Mouse (Mus musculus): ENCODE measurements at regions not wholly inside any gene's neighbourhood (a gene's known extent, or its start where the extent isn't known, plus 50 kb on each side); places are given as distances from the start of the nearest gene placed in this dataset.

DNA sequence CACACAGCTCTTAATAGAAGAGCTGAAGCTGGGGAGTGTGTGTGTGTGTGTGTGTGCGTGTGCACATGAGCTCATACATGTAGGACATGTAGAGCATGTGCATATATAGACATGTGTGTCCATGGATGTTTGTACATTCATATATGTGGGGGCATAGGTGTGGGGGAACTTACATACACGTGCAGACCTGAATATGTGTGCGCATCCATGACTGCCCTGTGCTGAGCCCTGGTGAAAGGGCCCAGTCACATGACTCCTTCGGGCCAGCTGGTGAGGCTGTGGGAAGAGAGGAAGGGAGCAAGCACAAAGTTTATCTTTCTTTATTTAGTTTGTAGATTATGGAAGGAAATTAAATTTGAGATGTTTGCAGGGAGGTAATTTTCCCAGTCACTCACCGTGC is 378.3 kb downstream of the Ptpru start:
- Histone ChIP-seq H3K4me1 (peaks cover 15% of the 10 kb centered on the region), H3K36me3 (replicated peaks) (no peaks in the 10 kb centered on the region), H3K9ac (no peak overlapping the region), H3K27ac (no peak overlapping the region), H3K9me3 (no peaks in the 10 kb centered on the region), H3K4me2 (no peak overlapping the region), H3K27me3 (replicated peaks) (no peaks in the 10 kb centered on the region), H3K4me3 (no peak overlapping the region)
- WGBS: 84% methylated on average over 5 of the region's 5 CpGs
- no peak for ATAC-seq (replicated peaks)

DNA sequence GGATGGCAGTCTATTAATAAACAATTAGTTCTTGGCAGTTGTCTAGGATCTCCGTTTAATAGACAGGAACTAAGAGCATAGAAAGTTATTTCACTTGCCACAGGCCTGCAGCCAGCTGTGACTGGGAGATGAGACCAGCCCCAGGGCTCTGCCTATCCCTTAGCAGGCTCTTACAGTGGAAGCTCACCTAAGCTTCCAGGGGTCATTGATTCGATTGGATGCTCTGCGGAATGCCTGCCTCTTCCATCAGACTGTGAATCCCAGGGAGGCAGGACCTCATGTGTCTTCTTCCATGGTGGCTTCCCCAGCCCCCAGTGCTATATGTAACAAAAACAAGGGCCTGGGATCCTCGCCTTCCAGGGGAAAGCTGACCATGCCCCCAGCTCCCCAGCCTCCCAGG is 376.8 kb downstream of the Ptpru start:
- H3K9ac ChIP-seq: no peak overlapping the region
- 53% methylated on average over 4 of the region's 4 CpGs for WGBS
- no peak overlapping the region for H3K27ac ChIP-seq
- peaks cover 15% of the 10 kb centered on the region for H3K4me1 ChIP-seq
- no peak overlapping the region for H3K4me3 ChIP-seq
- no peak overlapping the region for H3K4me2 ChIP-seq
- 0 out of 2 replicates have a peak, but pooled peaks cover 5% of the 10 kb centered on the region for H3K9me3 ChIP-seq
- ATAC-seq (replicated peaks): no peak
- H3K27me3 ChIP-seq (replicated peaks): no peaks in the 10 kb centered on the region
- H3K36me3 ChIP-seq (replicated peaks): no peaks in the 10 kb centered on the region

- no peaks in the 10 kb centered on the region for H3K36me3 ChIP-seq (replicated peaks)
- H3K4me2 ChIP-seq: no peak overlapping the region
- H3K9me3 ChIP-seq: 0 out of 2 replicates have a peak, but pooled peaks cover 5% of the 10 kb centered on the region
- no peak for ATAC-seq (replicated peaks)
- no peak overlapping the region for H3K9ac ChIP-seq
- peaks cover 15% of the 10 kb centered on the region for H3K4me1 ChIP-seq
- H3K4me3 ChIP-seq: no peak overlapping the region
- H3K27me3 ChIP-seq (replicated peaks): no peaks in the 10 kb centered on the region
- H3K27ac ChIP-seq: no peak overlapping the region
- 36% methylated on average over 7 of the region's 7 CpGs for WGBS
Measured at GRCm38 (mm10) chr4:131461728-131462127, 376.4 kb downstream of the Ptpru start.

GRCm38 (mm10) chr4:131475023-131475422 is 363.1 kb downstream of the Ptpru start:
- H3K4me2 ChIP-seq: no peak overlapping the region
- H3K9ac ChIP-seq: no peak overlapping the region
- H3K4me1 ChIP-seq: 0 out of 2 replicates have a peak, but pooled peaks cover 3% of the 10 kb centered on the region
- H3K27me3 ChIP-seq (replicated peaks): no peaks in the 10 kb centered on the region
- WGBS: 67% methylated on average over 6 of the region's 6 CpGs
- H3K9me3 ChIP-seq: no peaks in the 10 kb centered on the region
- H3K27ac ChIP-seq: no peak overlapping the region
- ATAC-seq (replicated peaks): no peak
- H3K36me3 ChIP-seq (replicated peaks): no peaks in the 10 kb centered on the region
- H3K4me3 ChIP-seq: no peak overlapping the region

GRCm38 (mm10) chr4:131478923-131479322 is 359.2 kb downstream of the Ptpru start:
- 66% methylated on average over 9 of the region's 9 CpGs for WGBS
- no peak for ATAC-seq (replicated peaks)
- Histone ChIP-seq H3K27me3 (replicated peaks) (no peaks in the 10 kb centered on the region), H3K9ac (no peak overlapping the region), H3K36me3 (replicated peaks) (no peaks in the 10 kb centered on the region), H3K4me2 (no peak overlapping the region), H3K4me1 (peaks cover 12% of the 10 kb centered on the region), H3K27ac (no peak overlapping the region), H3K9me3 (no peaks in the 10 kb centered on the region), H3K4me3 (no peak overlapping the region)

DNA sequence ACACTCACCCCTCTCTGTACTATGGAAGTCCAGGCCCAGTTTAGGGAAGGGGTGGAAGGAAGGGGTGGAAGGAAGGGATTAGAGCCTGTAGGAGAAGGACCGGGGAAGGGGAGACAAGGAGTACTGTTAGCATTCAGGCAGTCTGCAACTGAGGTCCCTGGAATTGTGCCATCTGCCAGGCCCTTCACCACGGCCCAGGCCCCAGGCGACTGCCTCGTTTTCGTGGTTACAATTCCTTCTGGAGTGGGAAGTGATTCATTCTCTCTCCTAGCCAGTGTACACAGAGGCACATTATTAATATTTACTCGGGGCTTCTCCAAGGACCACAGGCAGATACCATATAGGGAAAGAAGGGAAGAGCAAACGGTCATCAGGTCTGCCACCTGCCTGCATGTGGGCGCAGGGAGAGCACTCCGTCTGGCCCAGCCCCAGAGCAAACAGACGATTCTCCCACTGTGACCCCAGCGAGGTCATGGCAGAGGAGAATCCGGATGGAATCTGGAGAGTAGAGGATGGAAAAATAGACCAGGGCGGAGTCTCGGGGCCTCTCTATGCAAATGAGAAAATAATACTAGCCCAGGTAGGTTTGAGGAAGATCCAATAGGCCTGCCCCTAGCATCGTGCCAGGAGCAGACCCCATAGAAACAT is 354.0 kb downstream of the Ptpru start:
- Histone ChIP-seq H3K4me1 (peaks cover 48% of the 10 kb centered on the region), H3K27ac (peak overlapping the region; percentile 53; the same call in 1 of the 2 replicates), H3K27me3 (replicated peaks) (no peaks in the 10 kb centered on the region), H3K9ac (no peak overlapping the region), H3K9me3 (no peaks in the 10 kb centered on the region), H3K36me3 (replicated peaks) (no peaks in the 10 kb centered on the region), H3K4me2 (no peak overlapping the region), H3K4me3 (no peak overlapping the region)
- ATAC-seq (replicated peaks): 0 out of 2 replicates have a peak, but pooled peaks have one; percentile 7
- 49% methylated on average over 15 of the region's 15 CpGs for WGBS

- no peaks in the 10 kb centered on the region for H3K36me3 ChIP-seq (replicated peaks)
- H3K9me3 ChIP-seq: no peaks in the 10 kb centered on the region
- H3K9ac ChIP-seq: no peak overlapping the region
- ATAC-seq (replicated peaks): no peak
- H3K4me2 ChIP-seq: no peak overlapping the region
- H3K27me3 ChIP-seq (replicated peaks): no peaks in the 10 kb centered on the region
- no peak overlapping the region for H3K4me3 ChIP-seq
- peak overlapping the region; percentile 53 for H3K27ac ChIP-seq
- H3K4me1 ChIP-seq: peaks cover 48% of the 10 kb centered on the region
- 35% methylated on average over 14 of the region's 14 CpGs for WGBS
Measured at GRCm38 (mm10) chr4:131484607-131485111, 353.4 kb downstream of the Ptpru start.

DNA sequence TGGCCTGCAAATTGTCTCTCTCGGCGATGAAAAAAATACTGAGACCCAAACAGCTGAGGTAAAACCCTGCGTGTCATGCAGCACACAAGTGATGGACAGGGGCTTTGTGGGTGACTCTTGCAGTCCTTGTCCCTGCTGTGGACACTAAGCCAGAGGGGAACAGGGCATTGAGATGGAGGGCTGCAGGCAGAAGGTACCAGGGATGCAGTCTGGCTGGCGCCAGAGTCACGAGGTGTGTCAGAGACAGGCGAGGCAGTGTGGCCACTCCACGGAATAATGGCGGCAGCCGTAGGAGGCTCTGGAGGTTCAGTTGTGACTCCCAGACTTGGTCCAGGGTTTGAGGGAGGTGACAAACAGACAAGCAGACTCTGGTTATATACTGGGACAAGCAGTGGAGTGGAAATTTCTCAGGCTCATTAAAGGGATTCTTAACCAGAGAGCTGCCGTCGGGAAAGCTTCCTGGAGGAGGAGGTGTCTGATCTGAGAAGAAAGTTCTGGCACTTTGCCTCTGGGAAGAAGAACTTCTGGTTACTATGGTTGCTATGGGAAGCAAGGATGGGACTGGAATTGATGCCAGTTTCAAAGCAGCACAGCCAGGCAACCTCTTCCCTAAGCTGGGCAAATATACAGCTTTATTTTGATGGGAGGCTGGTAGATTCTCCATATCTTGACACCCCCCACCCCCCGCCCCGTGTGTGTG is 352.8 kb downstream of the Ptpru start:
- 60% methylated on average over 13 of the region's 13 CpGs for WGBS
- H3K27ac ChIP-seq: peak overlapping the region; percentile 53

GRCm38 (mm10) chr4:131486821-131487220 is 351.3 kb downstream of the Ptpru start:
- H3K27ac ChIP-seq: no peak overlapping the region
- 13% methylated on average over 4 of the region's 4 CpGs for WGBS
- no peaks in the 10 kb centered on the region for H3K27me3 ChIP-seq (replicated peaks)
- ATAC-seq (replicated peaks): peak; percentile 25; the same call in 1 of the 2 replicates
- no peaks in the 10 kb centered on the region for H3K9me3 ChIP-seq
- no peak overlapping the region for H3K4me2 ChIP-seq
- H3K4me3 ChIP-seq: no peak overlapping the region
- no peak overlapping the region for H3K9ac ChIP-seq
- no peaks in the 10 kb centered on the region for H3K36me3 ChIP-seq (replicated peaks)
- peaks cover 50% of the 10 kb centered on the region for H3K4me1 ChIP-seq

More for the DNA sequence above, 352.8 kb downstream of the Ptpru start:
- no peak for ATAC-seq (replicated peaks)
- Histone ChIP-seq H3K36me3 (replicated peaks) (no peaks in the 10 kb centered on the region), H3K9ac (no peak overlapping the region), H3K4me3 (no peak overlapping the region), H3K4me2 (no peak overlapping the region), H3K27me3 (replicated peaks) (no peaks in the 10 kb centered on the region), H3K4me1 (peaks cover 48% of the 10 kb centered on the region), H3K9me3 (no peaks in the 10 kb centered on the region)

DNA sequence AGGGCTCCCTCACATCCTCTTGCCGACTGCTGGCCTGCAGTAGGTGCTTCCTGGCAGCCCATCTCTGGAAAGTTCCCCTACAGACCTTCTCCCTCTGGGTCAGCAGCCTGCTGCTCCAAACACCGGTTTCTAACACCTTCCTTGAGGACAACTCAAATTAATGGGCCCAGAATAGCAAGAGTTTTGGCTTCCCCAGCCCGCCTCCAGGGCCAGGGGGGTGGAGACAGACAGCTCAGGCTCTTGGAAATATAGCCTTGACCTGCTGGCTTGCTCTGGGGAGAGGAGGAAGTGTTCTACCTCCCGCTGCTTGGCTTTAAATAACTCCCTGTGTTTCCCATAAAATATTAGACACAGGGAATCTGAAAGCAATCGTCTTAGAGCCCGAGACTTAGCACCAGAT is 349.8 kb downstream of the Ptpru start:
- H3K27me3 ChIP-seq (replicated peaks): no peaks in the 10 kb centered on the region
- H3K27ac ChIP-seq: no peak overlapping the region
- peaks cover 61% of the 10 kb centered on the region for H3K4me1 ChIP-seq
- ATAC-seq (replicated peaks): no peak
- no peak overlapping the region for H3K4me3 ChIP-seq
- H3K36me3 ChIP-seq (replicated peaks): no peaks in the 10 kb centered on the region
- no peak overlapping the region for H3K4me2 ChIP-seq
- no peak overlapping the region for H3K9ac ChIP-seq
- no peaks in the 10 kb centered on the region for H3K9me3 ChIP-seq
- 60% methylated on average over 6 of the region's 6 CpGs for WGBS

DNA sequence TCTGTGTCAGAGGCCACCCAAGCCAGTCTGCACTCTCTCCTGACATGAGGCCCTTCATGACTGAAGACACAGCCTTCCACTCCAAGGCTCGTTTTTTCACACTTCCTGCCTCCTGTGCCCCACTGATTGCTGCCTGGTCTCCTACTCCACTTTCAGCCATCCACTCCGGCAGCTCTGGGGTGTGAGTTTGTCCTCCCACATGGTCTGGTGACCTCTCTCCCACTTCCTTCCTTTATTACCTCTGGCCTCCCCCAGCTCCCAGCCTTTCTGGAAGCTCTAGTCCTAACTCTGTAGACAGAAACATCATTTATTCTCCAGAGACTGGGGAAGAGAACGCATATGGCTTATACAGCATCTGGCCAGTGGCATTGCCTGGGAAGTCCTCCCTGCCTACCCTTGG is 349.0 kb downstream of the Ptpru start:
- H3K4me1 ChIP-seq: peaks cover 61% of the 10 kb centered on the region
- H3K4me2 ChIP-seq: no peak overlapping the region
- WGBS: 65% methylated on average over 3 of the region's 3 CpGs
- no peak for ATAC-seq (replicated peaks)
- H3K9me3 ChIP-seq: no peaks in the 10 kb centered on the region
- no peak overlapping the region for H3K27ac ChIP-seq
- no peaks in the 10 kb centered on the region for H3K36me3 ChIP-seq (replicated peaks)
- no peak overlapping the region for H3K4me3 ChIP-seq
- H3K9ac ChIP-seq: no peak overlapping the region
- H3K27me3 ChIP-seq (replicated peaks): no peaks in the 10 kb centered on the region

DNA sequence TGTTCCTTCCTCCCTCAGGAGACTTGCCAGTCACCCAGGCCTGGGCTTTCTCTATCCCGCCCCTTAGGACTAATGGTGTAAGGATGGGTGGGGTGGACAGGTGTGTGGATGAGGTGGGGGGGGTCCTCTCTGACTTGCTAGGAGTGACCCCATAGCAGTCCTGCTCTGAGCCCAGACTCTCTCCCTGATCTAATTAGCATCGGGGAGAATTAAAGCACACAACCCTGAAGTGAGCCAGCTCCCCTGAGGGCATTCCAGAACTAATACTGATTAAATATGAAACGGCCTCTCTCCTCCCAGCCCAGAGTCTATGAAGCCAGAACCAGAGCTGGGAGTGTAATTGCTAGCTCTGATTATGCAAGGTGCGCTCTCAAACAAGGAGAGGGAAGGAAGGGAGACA is 346.1 kb downstream of the Ptpru start:
- Histone ChIP-seq H3K4me3 (no peak overlapping the region), H3K27ac (peak overlapping the region; percentile 61; the same call in 1 of the 2 replicates), H3K36me3 (replicated peaks) (no peaks in the 10 kb centered on the region), H3K4me1 (peaks cover 44% of the 10 kb centered on the region), H3K9ac (no peak overlapping the region), H3K9me3 (no peaks in the 10 kb centered on the region), H3K27me3 (replicated peaks) (no peaks in the 10 kb centered on the region), H3K4me2 (no peak overlapping the region)
- ATAC-seq (replicated peaks): peak; percentile 40; the same call in 1 of the 2 replicates
- 38% methylated on average over 4 of the region's 4 CpGs for WGBS

Data from midbrain, embryonic 15.5 days (tissue).